Mouse (Mus musculus): ENCODE measurements around the gene Smyd5. TPM values are rescaled to one million over a fixed set of nuclear protein-coding genes. Genes with fewer than 3 reads are reported as not detected.

Gene Smyd5
- polyA plus RNA-seq, 1 experiment from 2014 or later: 56.4 TPM

GRCm38 (mm10) chr6:85471962-85472361 is 40.2 kb downstream of the Smyd5 start:
- Histone ChIP-seq H3K9me3 (replicated peaks; ENCODE audit: control insufficient read depth, low read length) (no peaks in the 10 kb centered on the region), H3K4me3 (ENCODE audit: low read depth, low read length) (no peak overlapping the region), H3K9ac (replicated peaks; ENCODE audit: low read length) (no peak overlapping the region), H3K36me3 (replicated peaks; ENCODE audit: control insufficient read depth, insufficient read depth, low read depth, low read length) (peaks cover 7% of the 10 kb centered on the region), H3K4me2 (ENCODE audit: low read depth, low read length) (no peak overlapping the region), H3K4me1 (ENCODE audit: control insufficient read depth, insufficient read depth, low read length) (no peaks in the 10 kb centered on the region), H3K27ac (replicated peaks; ENCODE audit: low read depth, low read length) (no peak overlapping the region), H3K27me3 (ENCODE audit: control insufficient read depth, insufficient read depth, low read length) (no peaks in the 10 kb centered on the region)
- WGBS: 60% methylated on average over 8 of the region's 8 CpGs
- no peak for DNase-seq (ENCODE audit: low spot score)
- ATAC-seq (replicated peaks; ENCODE audit: insufficient number of reproducible peaks, low FRiP score, low TSS enrichment, low read depth): no peak

- no peaks in the 10 kb centered on the region for H3K9me3 ChIP-seq (replicated peaks; ENCODE audit: control insufficient read depth, low read length)
- no peak overlapping the region for H3K9ac ChIP-seq (replicated peaks; ENCODE audit: low read length)
- ATAC-seq (replicated peaks; ENCODE audit: insufficient number of reproducible peaks, low FRiP score, low TSS enrichment, low read depth) (no peak), DNase-seq (ENCODE audit: low spot score) (no peak)
- H3K4me2 ChIP-seq (ENCODE audit: low read depth, low read length): no peak overlapping the region
- WGBS: 53% methylated on average over 5 of the region's 5 CpGs
- no peak overlapping the region for H3K4me3 ChIP-seq (ENCODE audit: low read depth, low read length)
- H3K36me3 ChIP-seq (replicated peaks; ENCODE audit: control insufficient read depth, insufficient read depth, low read depth, low read length): peaks cover 7% of the 10 kb centered on the region
- no peak overlapping the region for H3K27ac ChIP-seq (replicated peaks; ENCODE audit: low read depth, low read length)
- H3K27me3 ChIP-seq (ENCODE audit: control insufficient read depth, insufficient read depth, low read length): peaks cover 1% of the 10 kb centered on the region; the same call in 1 of the 2 replicates
- no peaks in the 10 kb centered on the region for H3K4me1 ChIP-seq (ENCODE audit: control insufficient read depth, insufficient read depth, low read length)
Observed at GRCm38 (mm10) chr6:85472542-85472941, 40.8 kb downstream of the Smyd5 start.

DNA sequence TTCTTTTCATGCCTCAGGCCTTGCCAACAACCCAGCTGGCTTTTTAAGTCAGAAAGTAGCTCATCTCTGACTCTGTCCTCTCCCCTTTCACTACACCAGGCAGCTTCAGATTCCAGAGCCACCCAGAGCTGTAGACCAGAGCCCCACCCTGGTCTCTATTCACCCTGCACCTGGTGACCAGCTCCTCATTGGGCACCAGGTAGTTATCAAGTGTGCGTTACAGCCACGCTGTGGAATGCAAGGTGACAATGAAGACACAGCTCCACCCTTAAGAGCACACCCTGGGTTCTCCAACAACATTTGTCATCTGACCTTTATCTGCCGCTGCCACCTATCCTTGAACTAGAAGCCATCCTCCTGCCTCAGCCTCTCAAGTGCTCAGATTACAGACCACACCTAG is 43.8 kb downstream of the Smyd5 start:
- 81% methylated on average over 3 of the region's 3 CpGs for WGBS
- no peak for ATAC-seq (replicated peaks; ENCODE audit: insufficient number of reproducible peaks, low FRiP score, low TSS enrichment, low read depth)

GRCm38 (mm10) chr6:85477366-85477917 is 45.7 kb downstream of the Smyd5 start:
- 37% methylated on average over 10 of the region's 10 CpGs for WGBS
- ATAC-seq (replicated peaks; ENCODE audit: insufficient number of reproducible peaks, low FRiP score, low TSS enrichment, low read depth): 0 out of 2 replicates have a peak, but pooled peaks have one; percentile 20

More for the DNA sequence above, 43.8 kb downstream of the Smyd5 start:
- Histone ChIP-seq H3K4me1 (ENCODE audit: control insufficient read depth, insufficient read depth, low read length) (no peaks in the 10 kb centered on the region), H3K36me3 (replicated peaks; ENCODE audit: control insufficient read depth, insufficient read depth, low read depth, low read length) (no peaks in the 10 kb centered on the region), H3K27me3 (ENCODE audit: control insufficient read depth, insufficient read depth, low read length) (peaks cover 6% of the 10 kb centered on the region; the same call in 1 of the 2 replicates), H3K27ac (replicated peaks; ENCODE audit: low read depth, low read length) (no peak overlapping the region), H3K4me2 (ENCODE audit: low read depth, low read length) (no peak overlapping the region), H3K4me3 (ENCODE audit: low read depth, low read length) (no peak overlapping the region), H3K9me3 (replicated peaks; ENCODE audit: control insufficient read depth, low read length) (no peaks in the 10 kb centered on the region), H3K9ac (replicated peaks; ENCODE audit: low read length) (no peak overlapping the region)
- DNase-seq (ENCODE audit: low spot score): no peak

GRCm38 (mm10) chr6:85478416-85478815 is 46.6 kb downstream of the Smyd5 start:
- H3K27me3 ChIP-seq (ENCODE audit: control insufficient read depth, insufficient read depth, low read length): peaks cover 13% of the 10 kb centered on the region; the same call in 1 of the 2 replicates
- no peak overlapping the region for H3K9ac ChIP-seq (replicated peaks; ENCODE audit: low read length)
- no peaks in the 10 kb centered on the region for H3K9me3 ChIP-seq (replicated peaks; ENCODE audit: control insufficient read depth, low read length)
- DNase-seq (ENCODE audit: low spot score): no peak
- no peak for ATAC-seq (replicated peaks; ENCODE audit: insufficient number of reproducible peaks, low FRiP score, low TSS enrichment, low read depth)
- H3K4me1 ChIP-seq (ENCODE audit: control insufficient read depth, insufficient read depth, low read length): no peaks in the 10 kb centered on the region
- no peak overlapping the region for H3K4me3 ChIP-seq (ENCODE audit: low read depth, low read length)
- WGBS: 34% methylated on average over 14 of the region's 14 CpGs
- no peak overlapping the region for H3K27ac ChIP-seq (replicated peaks; ENCODE audit: low read depth, low read length)
- H3K4me2 ChIP-seq (ENCODE audit: low read depth, low read length): no peak overlapping the region
- no peaks in the 10 kb centered on the region for H3K36me3 ChIP-seq (replicated peaks; ENCODE audit: control insufficient read depth, insufficient read depth, low read depth, low read length)

More at GRCm38 (mm10) chr6:85477366-85477917, 45.7 kb downstream of the Smyd5 start:
- no peak overlapping the region for H3K9ac ChIP-seq (replicated peaks; ENCODE audit: low read length)
- H3K4me3 ChIP-seq (ENCODE audit: low read depth, low read length): no peak overlapping the region
- H3K9me3 ChIP-seq (replicated peaks; ENCODE audit: control insufficient read depth, low read length): no peaks in the 10 kb centered on the region
- peaks cover 6% of the 10 kb centered on the region; the same call in 1 of the 2 replicates for H3K27me3 ChIP-seq (ENCODE audit: control insufficient read depth, insufficient read depth, low read length)
- no peaks in the 10 kb centered on the region for H3K4me1 ChIP-seq (ENCODE audit: control insufficient read depth, insufficient read depth, low read length)
- DNase-seq (ENCODE audit: low spot score): peak; percentile 63
- H3K27ac ChIP-seq (replicated peaks; ENCODE audit: low read depth, low read length): no peak overlapping the region
- no peak overlapping the region for H3K4me2 ChIP-seq (ENCODE audit: low read depth, low read length)
- H3K36me3 ChIP-seq (replicated peaks; ENCODE audit: control insufficient read depth, insufficient read depth, low read depth, low read length): no peaks in the 10 kb centered on the region

DNA sequence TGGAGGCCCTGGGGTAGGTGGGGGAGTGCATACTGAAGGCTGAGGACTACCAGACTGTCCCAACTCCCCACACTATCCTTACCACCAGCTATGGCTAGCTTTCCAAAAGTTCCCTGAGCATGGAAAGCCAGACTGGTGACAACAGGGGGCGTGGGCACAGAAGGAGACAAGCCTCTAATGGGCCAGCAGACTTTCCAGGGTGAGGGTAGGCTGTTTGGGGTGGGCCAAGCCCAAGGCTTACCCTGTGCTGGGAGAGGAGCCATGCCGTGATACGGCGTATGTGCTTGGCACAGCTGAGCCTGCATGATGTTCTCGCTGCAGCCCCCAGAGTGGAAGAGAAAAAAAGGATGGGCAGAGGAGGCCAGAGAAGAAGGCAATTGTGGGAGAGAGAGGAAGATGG is 48.2 kb downstream of the Smyd5 start:
- no peak overlapping the region for H3K4me3 ChIP-seq (ENCODE audit: low read depth, low read length)
- no peaks in the 10 kb centered on the region for H3K9me3 ChIP-seq (replicated peaks; ENCODE audit: control insufficient read depth, low read length)
- H3K27ac ChIP-seq (replicated peaks; ENCODE audit: low read depth, low read length): no peak overlapping the region
- H3K36me3 ChIP-seq (replicated peaks; ENCODE audit: control insufficient read depth, insufficient read depth, low read depth, low read length): no peaks in the 10 kb centered on the region
- H3K4me2 ChIP-seq (ENCODE audit: low read depth, low read length): no peak overlapping the region
- H3K9ac ChIP-seq (replicated peaks; ENCODE audit: low read length): no peak overlapping the region
- ATAC-seq (replicated peaks; ENCODE audit: insufficient number of reproducible peaks, low FRiP score, low TSS enrichment, low read depth): no peak
- 79% methylated on average over 5 of the region's 5 CpGs for WGBS
- DNase-seq (ENCODE audit: low spot score): no peak
- H3K27me3 ChIP-seq (ENCODE audit: control insufficient read depth, insufficient read depth, low read length): peaks cover 28% of the 10 kb centered on the region
- H3K4me1 ChIP-seq (ENCODE audit: control insufficient read depth, insufficient read depth, low read length): peaks cover 2% of the 10 kb centered on the region; the same call in 1 of the 2 replicates

DNA sequence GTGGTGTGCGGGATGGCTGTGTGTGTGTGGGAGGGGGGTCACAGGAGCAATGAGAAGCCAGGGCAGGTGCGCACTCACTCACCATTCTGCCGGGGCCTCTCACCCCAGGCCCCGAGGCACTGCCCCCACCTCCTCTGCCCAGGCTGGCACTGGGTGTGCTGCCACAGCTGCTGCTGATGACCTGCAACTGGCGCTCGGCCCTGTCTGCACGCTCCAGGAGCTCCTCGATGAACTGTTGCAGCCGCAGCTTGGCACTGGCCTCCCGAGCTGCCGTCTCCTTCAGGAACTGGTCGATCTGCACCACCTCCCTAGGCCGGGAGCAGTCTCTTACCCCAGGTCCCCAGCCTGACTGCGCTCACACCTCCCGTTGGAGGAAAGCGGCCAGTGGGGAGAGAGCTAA is 48.9 kb downstream of the Smyd5 start:
- WGBS: 69% methylated on average over 16 of the region's 16 CpGs
- Histone ChIP-seq H3K9ac (replicated peaks; ENCODE audit: low read length) (no peak overlapping the region), H3K27ac (replicated peaks; ENCODE audit: low read depth, low read length) (no peak overlapping the region), H3K4me2 (ENCODE audit: low read depth, low read length) (no peak overlapping the region), H3K4me1 (ENCODE audit: control insufficient read depth, insufficient read depth, low read length) (peaks cover 2% of the 10 kb centered on the region; the same call in 1 of the 2 replicates), H3K9me3 (replicated peaks; ENCODE audit: control insufficient read depth, low read length) (no peaks in the 10 kb centered on the region), H3K36me3 (replicated peaks; ENCODE audit: control insufficient read depth, insufficient read depth, low read depth, low read length) (no peaks in the 10 kb centered on the region), H3K4me3 (ENCODE audit: low read depth, low read length) (no peak overlapping the region), H3K27me3 (ENCODE audit: control insufficient read depth, insufficient read depth, low read length) (peaks cover 34% of the 10 kb centered on the region)
- ATAC-seq (replicated peaks; ENCODE audit: insufficient number of reproducible peaks, low FRiP score, low TSS enrichment, low read depth): no peak
- no peak for DNase-seq (ENCODE audit: low spot score)

DNA sequence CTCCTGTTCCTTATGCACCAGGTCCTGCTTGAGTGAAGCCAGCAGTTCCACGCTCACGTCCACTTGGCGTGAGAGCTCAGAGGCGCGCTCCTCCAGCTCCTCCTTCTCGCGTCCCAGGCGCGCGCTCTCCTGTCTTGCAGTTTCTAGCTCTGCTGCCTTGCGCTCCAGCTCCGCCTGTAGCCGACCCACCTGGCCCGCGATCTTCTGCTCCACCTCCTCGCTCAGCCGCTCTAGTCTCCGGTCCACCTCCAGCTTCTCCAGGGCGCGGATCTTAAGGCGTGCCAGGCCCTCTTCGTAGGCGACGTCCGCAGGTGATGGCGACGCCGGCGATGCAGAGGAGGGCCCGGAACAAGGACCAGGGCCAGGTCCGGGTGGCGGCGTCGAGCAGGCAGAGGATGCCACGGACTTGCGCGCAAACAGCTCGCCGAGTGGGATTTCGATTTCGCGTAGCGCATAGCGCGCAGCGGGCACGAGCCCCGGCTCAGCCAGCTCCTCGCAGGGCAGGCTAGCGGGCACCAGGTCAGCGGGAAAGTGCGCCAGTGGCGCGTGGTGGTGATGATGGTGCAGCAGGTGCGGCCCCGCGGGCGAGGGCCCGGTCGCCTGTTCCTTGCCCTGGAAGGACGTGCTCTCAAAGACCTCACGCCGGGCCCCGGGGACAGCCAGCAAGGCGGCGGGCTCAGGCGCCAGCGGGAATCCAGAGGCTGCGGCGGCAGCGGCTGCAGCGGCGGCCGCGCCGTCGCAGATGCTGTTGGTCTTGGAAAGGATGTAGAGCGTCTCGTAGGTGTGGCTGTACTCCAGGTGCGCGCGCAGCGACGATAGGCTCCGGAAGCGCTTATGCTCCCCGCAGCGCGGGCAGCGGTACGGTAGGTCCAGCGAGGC is 52.3 kb downstream of the Smyd5 start:
- WGBS: 3% methylated on average over 89 of the region's 92 CpGs
- ATAC-seq (replicated peaks; ENCODE audit: insufficient number of reproducible peaks, low FRiP score, low TSS enrichment, low read depth) (no peak), DNase-seq (ENCODE audit: low spot score) (peak; percentile 46)
- peak overlapping the region; percentile 25; the same call in 1 of the 2 replicates for H3K9ac ChIP-seq (replicated peaks; ENCODE audit: low read length)
- H3K27ac ChIP-seq (replicated peaks; ENCODE audit: low read depth, low read length): no peak overlapping the region
- no peaks in the 10 kb centered on the region for H3K36me3 ChIP-seq (replicated peaks; ENCODE audit: control insufficient read depth, insufficient read depth, low read depth, low read length)
- peaks cover 2% of the 10 kb centered on the region; the same call in 1 of the 2 replicates for H3K4me1 ChIP-seq (ENCODE audit: control insufficient read depth, insufficient read depth, low read length)
- H3K4me3 ChIP-seq (ENCODE audit: low read depth, low read length): peak overlapping the region; percentile 33
- peaks cover 36% of the 10 kb centered on the region for H3K27me3 ChIP-seq (ENCODE audit: control insufficient read depth, insufficient read depth, low read length)
- H3K9me3 ChIP-seq (replicated peaks; ENCODE audit: control insufficient read depth, low read length): no peaks in the 10 kb centered on the region
- H3K4me2 ChIP-seq (ENCODE audit: low read depth, low read length): peak overlapping the region; percentile 57
